Mouse (Mus musculus) lung, embryonic 14.5 days (tissue): Measurements from ENCODE around the gene Eif4g3. TPM values are rescaled to one million over a fixed set of nuclear protein-coding genes. Genes with fewer than 3 reads are reported as not detected.

ENCODE experiments used
- ATAC-seq: fragments of 200-750 bp; cut with Nextera tagmentation; 2 replicates; pipeline ENCODE4 v1.8.0; 2017; ENCODE audit warnings: mild to moderate bottlenecking, moderate TSS enrichment, moderate library complexity; ENCODE audit not compliant: insufficient read depth
- DNase-seq: peaks from one replicate; pipeline ENCODE4 v3.0.0-alpha.2; 2015
- H3K27ac ChIP-seq: fragments of 300-500 bp; sonication (generic); 2 replicates; pipeline ENCODE4 v1.5.1; 2014; ENCODE audit warnings: low read depth, mild to moderate bottlenecking, moderate library complexity
- H3K27me3 ChIP-seq: fragments of 300-500 bp; sonication (generic); 2 replicates; pipeline ENCODE4 v1.6.1; 2014; ENCODE audit warnings: low read length, control low read depth; ENCODE audit not compliant: insufficient read depth
- H3K36me3 ChIP-seq: fragments of 300-500 bp; sonication (generic); 2 replicates; pipeline ENCODE4 v1.6.1; 2014; ENCODE audit warnings: control low read depth; ENCODE audit not compliant: insufficient read depth
- H3K4me1 ChIP-seq: fragments of 300-500 bp; sonication (generic); 2 replicates; pipeline ENCODE4 v1.6.1; 2014; ENCODE audit warnings: antibody characterized with exemption, control low read depth; ENCODE audit not compliant: insufficient read depth
- H3K4me2 ChIP-seq: fragments of 300-500 bp; sonication (generic); 2 replicates; pipeline ENCODE4 v1.6.1; 2014; ENCODE audit warnings: mild to moderate bottlenecking
- H3K4me3 ChIP-seq: fragments of 300-500 bp; sonication (generic); 2 replicates; pipeline ENCODE4 v1.5.1; 2014; ENCODE audit warnings: low read depth, low read length
- H3K9ac ChIP-seq: fragments of 300-500 bp; sonication (generic); 2 replicates; pipeline ENCODE4 v1.6.1; 2014
- H3K9me3 ChIP-seq: fragments of 300-500 bp; sonication (generic); 2 replicates; pipeline ENCODE4 v1.6.1; 2016; ENCODE audit warnings: low read depth, low read length, control low read depth
- CTCF ChIP-seq: IDR thresholded peaks from 2 replicates; pipeline ENCODE4 v1.5.1; 2016; ENCODE audit warnings: antibody characterized with exemption, low read depth
- WGBS: fragments of 180-500 bp; shearing (Covaris S2); extraction: QIAGEN DNeasy Blood & Tissue Kit; methylation state at CpG from one replicate; pipeline ENCODE4 v1.1.7; 2014; 5-methylcytosine and 5-hydroxymethylcytosine counted together
- polyA plus RNA-seq: library from polyadenylated mRNA; unstranded; fragments of >200 nt; fragmentation: Nextera tagmentation; extraction: Ambion mirVana; gene quantifications from 2 replicates; pipeline ENCODE4 v1.2.1, GENCODE M21; 2014

Gene Eif4g3
- polyA plus RNA-seq, 1 experiment from 2014 or later: 42.9 TPM

DNA sequence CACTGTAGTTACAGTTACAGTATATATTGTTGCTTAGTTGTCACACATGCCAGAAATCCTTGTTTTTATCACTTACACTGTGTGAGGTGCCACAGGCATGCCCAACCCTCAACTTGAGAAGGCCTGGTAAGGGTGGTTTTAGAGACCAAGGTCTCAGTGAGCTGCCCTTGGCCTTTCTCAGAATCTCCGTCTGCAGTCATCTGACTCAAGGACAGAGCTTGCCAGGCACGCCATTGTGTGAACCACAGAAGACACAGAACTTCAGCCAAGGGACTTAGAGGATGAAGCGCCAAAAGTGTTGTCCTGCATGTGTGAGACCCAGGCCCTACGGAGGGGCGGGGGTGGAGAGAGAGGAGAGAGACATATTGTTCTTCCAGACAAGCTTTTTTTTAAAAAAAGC is 217.3 kb downstream of the Eif4g3 start:
- no peaks in the 10 kb centered on the region for H3K27me3 ChIP-seq
- TF ChIP-seq CTCF: no peak
- peaks cover 40% of the 10 kb centered on the region for H3K36me3 ChIP-seq
- no peaks in the 10 kb centered on the region for H3K4me1 ChIP-seq
- 92% methylated on average over 5 of the region's 5 CpGs for WGBS
- H3K4me3 ChIP-seq: no peak overlapping the region
- ATAC-seq: no peak
- no peak overlapping the region for H3K27ac ChIP-seq
- H3K9me3 ChIP-seq: no peaks in the 10 kb centered on the region
- no peak for DNase-seq
- no peak overlapping the region for H3K4me2 ChIP-seq
- no peak overlapping the region for H3K9ac ChIP-seq

DNA sequence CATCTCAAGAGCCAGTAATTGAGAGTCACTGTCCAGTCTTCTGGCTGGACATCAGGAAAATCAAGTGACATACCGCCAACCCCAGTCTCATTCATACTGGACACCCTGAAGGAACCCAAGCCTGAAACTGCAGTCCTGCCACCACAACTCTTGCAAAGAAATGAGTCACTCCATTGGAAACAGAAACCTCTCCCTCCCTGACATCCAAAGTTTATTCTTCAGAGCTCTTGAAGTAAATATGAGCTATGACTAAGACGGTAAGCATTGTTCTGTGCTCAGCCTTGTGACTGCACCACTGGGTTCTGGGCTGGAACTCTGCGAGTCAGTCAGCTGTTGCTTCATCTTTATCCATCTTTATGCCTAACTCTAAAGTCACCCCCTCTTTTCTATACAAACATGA is 221.0 kb downstream of the Eif4g3 start:
- no peak for TF ChIP-seq CTCF
- H3K27ac ChIP-seq: no peak overlapping the region
- ATAC-seq (no peak), DNase-seq (no peak)
- H3K9ac ChIP-seq: no peak overlapping the region
- H3K4me1 ChIP-seq: peaks cover 11% of the 10 kb centered on the region; the same call in 1 of the 2 replicates
- H3K9me3 ChIP-seq: no peaks in the 10 kb centered on the region
- peaks cover 9% of the 10 kb centered on the region; the same call in 1 of the 2 replicates for H3K36me3 ChIP-seq
- no peak overlapping the region for H3K4me2 ChIP-seq
- H3K27me3 ChIP-seq: no peaks in the 10 kb centered on the region
- H3K4me3 ChIP-seq: no peak overlapping the region
- WGBS: 66% methylated on average over 3 of the region's 3 CpGs

DNA sequence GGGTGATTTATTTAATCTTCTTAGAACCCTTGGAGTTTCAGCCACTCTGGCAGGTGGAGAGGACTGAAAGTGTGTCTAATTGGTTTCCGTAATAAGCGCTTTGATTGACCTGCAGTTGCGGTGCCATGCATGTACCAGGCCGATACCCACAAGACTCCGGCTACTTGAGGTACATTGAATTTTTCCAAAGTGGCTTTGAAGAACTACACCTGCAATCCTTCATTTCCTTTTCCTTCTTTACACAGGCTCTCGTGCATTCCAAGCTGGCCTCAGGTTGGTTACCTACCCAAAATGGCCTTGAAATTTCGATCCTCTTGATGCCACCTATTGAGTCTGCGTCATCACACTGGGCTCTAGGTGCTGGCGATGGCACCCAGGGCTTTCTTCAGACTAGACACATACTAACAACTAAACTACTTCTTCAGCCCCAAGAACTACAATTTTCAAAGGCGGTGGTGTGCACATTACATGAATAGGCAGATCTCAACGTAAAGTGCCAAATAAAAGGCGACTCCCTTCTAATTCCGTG is 222.9 kb downstream of the Eif4g3 start:
- 0 out of 2 replicates have a peak, but pooled peaks cover 2% of the 10 kb centered on the region for H3K36me3 ChIP-seq
- 33% methylated on average over 13 of the region's 13 CpGs for WGBS

DNA sequence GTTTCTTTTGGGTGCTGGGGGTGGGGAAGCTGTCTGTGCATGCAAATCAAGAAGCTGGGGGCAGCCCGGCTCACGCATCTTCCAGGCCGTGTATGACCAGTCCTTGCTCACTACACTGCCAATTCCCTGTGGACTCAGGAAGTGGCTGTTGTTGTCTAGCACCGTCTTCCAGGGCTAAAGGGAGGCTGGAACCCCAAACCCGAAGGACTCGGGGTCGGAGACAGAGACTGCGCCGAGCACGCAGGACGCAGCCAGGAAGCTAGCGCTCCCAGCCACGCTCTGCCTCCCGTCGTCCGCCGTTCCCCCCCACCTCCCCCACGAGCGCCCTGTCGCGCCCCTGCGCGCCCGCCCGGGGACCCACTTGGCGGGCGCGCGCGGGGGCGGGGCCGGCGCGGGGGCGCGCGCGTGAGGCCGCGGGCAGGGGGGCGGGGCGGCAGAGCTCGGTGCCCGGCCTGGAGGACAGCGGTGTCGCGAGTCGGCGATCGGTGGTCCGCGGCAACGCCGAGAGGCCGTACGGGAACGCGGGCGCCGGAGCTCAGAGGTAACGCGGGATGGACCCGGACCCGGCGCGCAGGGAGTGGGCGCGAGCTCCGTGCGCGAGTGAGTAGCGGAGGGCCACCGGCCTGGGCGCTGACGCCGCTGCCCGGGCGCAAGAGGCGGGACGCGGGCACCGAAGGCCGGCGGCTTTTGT is 223.5 kb downstream of the Eif4g3 start, which contains the start of gene Hp1bp3:
TSS of gene Hp1bp3 (plus strand) at position 97 of the 691 bp plus-strand sequence.
- no peak for TF ChIP-seq CTCF
- Histone ChIP-seq H3K27me3 (no peaks in the 10 kb centered on the region), H3K9ac (peak within 1 kb of the TSS; percentile 95), H3K9me3 (no peaks in the 10 kb centered on the region), H3K27ac (peak within 1 kb of the TSS; percentile 99), H3K36me3 (peaks cover 2% of the 10 kb centered on the region; the same call in 1 of the 2 replicates), H3K4me3 (peak within 1 kb of the TSS; percentile 97), H3K4me1 (peaks cover 11% of the 10 kb centered on the region; the same call in 1 of the 2 replicates), H3K4me2 (peak within 1 kb of the TSS; percentile 88)
- WGBS: under 1% methylated on average over 77 of the region's 84 CpGs
- DNase-seq (peak; percentile 83), ATAC-seq (peak; percentile 74)

More for the DNA sequence above, 222.9 kb downstream of the Eif4g3 start:
- Histone ChIP-seq H3K27ac (peak overlapping the region; percentile 99), H3K4me2 (peak overlapping the region; percentile 88), H3K9me3 (no peaks in the 10 kb centered on the region), H3K4me3 (peak overlapping the region; percentile 97), H3K27me3 (no peaks in the 10 kb centered on the region), H3K9ac (peak overlapping the region; percentile 95), H3K4me1 (peaks cover 11% of the 10 kb centered on the region; the same call in 1 of the 2 replicates)
- ATAC-seq (no peak), DNase-seq (peak; percentile 11)
- TF ChIP-seq CTCF: no peak

DNA sequence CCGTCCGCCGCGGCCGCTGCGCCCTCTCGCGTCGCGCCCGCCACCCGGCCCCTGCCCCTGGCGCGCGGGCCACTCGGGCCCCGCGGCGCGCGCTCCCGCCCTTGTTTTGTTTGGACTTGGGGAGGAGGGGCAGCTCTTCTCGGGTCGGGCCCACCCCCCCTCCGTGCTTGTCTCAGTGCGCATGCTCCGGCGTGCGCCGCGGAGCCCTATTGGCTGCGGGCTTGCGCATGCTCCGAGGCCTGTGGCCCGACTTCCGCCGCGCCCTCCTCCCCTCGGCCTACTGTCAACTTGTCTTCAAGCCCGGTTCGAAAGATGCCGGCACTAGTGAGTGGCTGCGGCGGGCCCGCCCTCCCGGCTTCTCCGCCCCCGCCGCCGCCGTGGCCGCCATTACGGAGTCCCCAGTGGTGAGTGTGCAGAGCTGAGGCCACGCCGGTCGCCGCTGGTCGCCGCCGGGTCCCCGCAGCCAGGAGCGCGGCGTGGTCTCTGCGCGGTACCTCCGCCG is 224.1 kb downstream of the Eif4g3 start:
- under 1% methylated on average over 66 of the region's 68 CpGs for WGBS
- H3K4me2 ChIP-seq: peak overlapping the region; percentile 88
- peak overlapping the region; percentile 95 for H3K9ac ChIP-seq
- no peaks in the 10 kb centered on the region for H3K9me3 ChIP-seq
- peaks cover 11% of the 10 kb centered on the region; the same call in 1 of the 2 replicates for H3K4me1 ChIP-seq
- no peak for TF ChIP-seq CTCF
- peaks cover 6% of the 10 kb centered on the region; the same call in 1 of the 2 replicates for H3K36me3 ChIP-seq
- H3K27ac ChIP-seq: peak overlapping the region; percentile 99
- peak; percentile 98 for DNase-seq
- H3K27me3 ChIP-seq: no peaks in the 10 kb centered on the region
- H3K4me3 ChIP-seq: peak overlapping the region; percentile 97
- ATAC-seq: peak; percentile 96

DNA sequence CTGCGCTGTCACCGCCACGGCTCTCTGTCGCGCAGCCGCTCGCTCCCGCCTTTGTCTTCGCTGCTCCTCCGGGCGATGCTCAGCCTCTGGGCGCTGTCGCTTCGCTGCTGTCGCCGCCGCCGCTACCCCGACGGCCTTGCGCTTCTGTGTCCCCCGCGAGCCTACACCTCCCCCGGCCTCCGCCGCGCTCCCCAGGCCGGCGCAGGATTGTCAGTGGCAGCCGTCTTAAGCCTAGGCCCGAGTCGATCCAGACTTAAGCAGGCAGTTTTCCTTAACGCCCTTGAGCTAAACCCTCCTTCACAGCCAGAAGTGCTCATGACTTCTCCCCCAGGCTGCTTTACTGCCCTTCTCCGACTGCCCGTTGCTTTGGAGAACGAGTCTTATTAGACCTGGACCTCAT is 224.6 kb downstream of the Eif4g3 start:
- Histone ChIP-seq H3K27ac (peak overlapping the region; percentile 89), H3K4me3 (peak overlapping the region; percentile 97), H3K9ac (peak overlapping the region; percentile 95), H3K36me3 (peaks cover 11% of the 10 kb centered on the region), H3K9me3 (no peaks in the 10 kb centered on the region), H3K4me1 (peaks cover 11% of the 10 kb centered on the region; the same call in 1 of the 2 replicates), H3K27me3 (no peaks in the 10 kb centered on the region), H3K4me2 (peak overlapping the region; percentile 88)
- no peak for TF ChIP-seq CTCF
- WGBS: under 1% methylated on average over 36 of the region's 36 CpGs
- no peak for DNase-seq
- ATAC-seq: peak; percentile 36; the same call in 1 of the 2 replicates
